Mouse (Mus musculus): ENCODE data around the gene Ly6g6f. TPM values are rescaled to one million over a fixed set of nuclear protein-coding genes. Genes with fewer than 3 reads are reported as not detected.

Gene Ly6g6f
- total and polyA plus RNA-seq, 3 experiments, result 0.88 to 3.0 TPM; not detected in 1

DNA sequence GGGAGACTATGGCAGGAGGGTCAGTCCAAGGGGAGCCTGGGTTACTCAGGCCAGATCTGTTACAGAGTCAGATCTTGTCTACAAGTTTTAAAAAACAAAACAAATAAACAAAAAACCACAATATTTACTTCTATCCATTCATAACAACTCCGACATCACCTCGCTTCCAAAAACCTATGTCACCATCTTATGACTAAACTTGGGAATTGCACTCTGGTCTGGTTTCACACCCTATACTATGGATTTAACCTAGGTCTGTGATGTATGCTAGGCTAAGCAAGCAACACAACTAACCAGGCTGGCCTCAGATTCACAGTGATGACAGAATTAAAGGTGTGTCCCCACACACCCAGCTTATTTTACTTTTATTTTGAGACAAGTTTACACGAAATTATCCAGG is 21.1 kb upstream of the Ly6g6f start (continued):
- peak; percentile 51 for TF ChIP-seq RAD21 (IDR thresholded peaks at IDR 0.05; ENCODE audit: low read depth, low read length)
- TF ChIP-seq USF1 (IDR thresholded peaks at IDR 0.05; ENCODE audit: low read depth, low read length), result no peak

DNA sequence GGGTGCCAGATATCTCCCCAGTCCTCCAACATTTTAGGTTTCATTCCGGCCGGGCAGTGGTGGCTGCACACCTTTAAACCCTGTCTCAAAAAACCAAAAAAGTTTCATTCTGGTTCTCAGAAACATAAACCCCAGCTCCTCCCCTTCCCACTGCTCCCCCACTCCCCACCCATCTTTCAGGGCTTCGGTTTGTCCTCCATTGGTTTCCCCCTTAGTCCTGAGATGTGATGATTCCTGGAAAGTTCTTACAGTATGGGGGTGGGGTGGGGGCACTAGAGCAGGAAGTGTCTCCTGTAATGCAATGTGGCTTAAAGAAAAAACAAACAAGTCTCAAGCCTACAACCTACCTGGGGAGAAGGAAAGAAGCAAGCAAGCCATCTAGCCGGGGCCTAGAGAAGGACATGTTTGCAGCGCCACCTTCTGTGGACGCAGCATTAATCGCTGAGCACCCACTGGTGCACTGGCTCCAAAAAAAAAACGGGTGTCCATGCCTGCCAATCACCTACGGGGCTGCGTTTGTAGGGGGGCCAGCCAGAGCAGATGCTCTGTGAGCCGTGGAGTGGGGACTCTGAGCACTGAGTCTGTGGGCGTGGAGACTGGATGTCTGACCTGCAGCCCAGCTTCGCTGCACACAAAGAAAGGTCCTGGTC is 20.5 kb upstream of the Ly6g6f start:
- DNase-seq (ENCODE audit: low read depth, low spot score), result peak; percentile 83
- H3K79me2 ChIP-seq (ENCODE audit: control insufficient read depth, insufficient read depth, low read length, poor library complexity), result no peaks in the 10 kb centered on the region
- peaks cover 0 to 31% of the 10 kb centered on the region in 2 experiments; a peak in 2 of 4 replicates for H3K36me3 ChIP-seq (ENCODE audit: control insufficient read depth in 1 of 2, insufficient read depth in 2 of 2, low read length in 2 of 2)
- peak overlapping the region; percentile 22 for H3K4me3 ChIP-seq (ENCODE audit: control insufficient read depth in 1 of 2, insufficient read depth in 1 of 2, low read depth in 2 of 2, low read length in 2 of 2)
- H3K27ac ChIP-seq (ENCODE audit: control insufficient read depth, low read depth, low read length), result peak overlapping the region; percentile 96
- H3K4me1 ChIP-seq (ENCODE audit: control insufficient read depth in 1 of 2, insufficient read depth in 2 of 2, low read length in 2 of 2), result peaks cover 22 to 36% of the 10 kb centered on the region in 2 experiments
- H3K27me3 ChIP-seq (ENCODE audit: control insufficient read depth in 1 of 2, insufficient read depth in 2 of 2, low read length in 2 of 2), result no peaks in the 10 kb centered on the region
- peak overlapping the region; percentile 64 for H3K9ac ChIP-seq (ENCODE audit: control insufficient read depth, low read depth, low read length, poor library complexity, severe bottlenecking)
- peak; percentile 52; the same call in 1 of the 2 replicates for TF ChIP-seq HCFC1 (IDR thresholded peaks at IDR 0.05; ENCODE audit: low read depth, low read length)
- peak; percentile 56 to 92 (median 82) for TF ChIP-seq CTCF (IDR thresholded peaks at IDR 0.05 in 2 of 3, conservative IDR thresholded peaks at IDR 0.05 in 1 of 3; ENCODE audit: control insufficient read depth in 1 of 3, insufficient read depth in 1 of 3, low read depth in 2 of 3, low read length in 3 of 3, poor library complexity in 1 of 3, severe bottlenecking in 1 of 3)
- TF ChIP-seq USF2 (IDR thresholded peaks at IDR 0.05; ENCODE audit: borderline replicate concordance in 1 of 2, insufficient read depth in 1 of 2, low read depth in 1 of 2, low read length in 2 of 2), result no peak
- peak in 1 of 2 experiments; percentile 40; a peak in 1 of 4 replicates for TF ChIP-seq POLR2A (IDR thresholded peaks at IDR 0.05; ENCODE audit: control insufficient read depth in 1 of 2, insufficient read depth in 1 of 2, low read depth in 1 of 2, low read length in 2 of 2, poor library complexity in 1 of 2)
- no peak for TF ChIP-seq ELF1 (IDR thresholded peaks at IDR 0.05; ENCODE audit: low read depth, low read length)
- no peak for TF ChIP-seq TAL1 (IDR thresholded peaks at IDR 0.05; ENCODE audit: low read length)
- TF ChIP-seq ZMIZ1 (IDR thresholded peaks at IDR 0.05; ENCODE audit: low read depth, low read length), result no peak
- TF ChIP-seq MYC (IDR thresholded peaks at IDR 0.05; ENCODE audit: low read depth, low read length), result 0 out of 2 replicates have a peak, but pooled peaks have one; percentile 33
- TF ChIP-seq TBP (IDR thresholded peaks at IDR 0.05; ENCODE audit: low read depth, low read length), result no peak
- TF ChIP-seq TCF12 (IDR thresholded peaks at IDR 0.05; ENCODE audit: low read depth, low read length), result peak; percentile 12; the same call in 1 of the 2 replicates
- TF ChIP-seq ZNF384 (IDR thresholded peaks at IDR 0.05; ENCODE audit: low read depth, low read length), result peak; percentile 93
- TF ChIP-seq ZC3H11A (IDR thresholded peaks at IDR 0.05; ENCODE audit: low read depth, low read length), result peak; percentile 85
- no peak for TF ChIP-seq MEF2A (IDR thresholded peaks at IDR 0.05; ENCODE audit: extremely low read depth, insufficient replicate concordance, low read depth, low read length, poor library complexity, severe bottlenecking)
- no peak for TF ChIP-seq ZKSCAN1 (IDR thresholded peaks at IDR 0.05; ENCODE audit: low read depth, low read length)
- TF ChIP-seq JUND (IDR thresholded peaks at IDR 0.05; ENCODE audit: low read depth, low read length), result no peak
- peak; percentile 60; the same call in 1 of the 2 replicates for TF ChIP-seq SIN3A (IDR thresholded peaks at IDR 0.05; ENCODE audit: low read length)
- peak; percentile 87 for TF ChIP-seq SMC3 (IDR thresholded peaks at IDR 0.05; ENCODE audit: low read depth, low read length)
- no peak for TF ChIP-seq POLR2AphosphoS5 (IDR thresholded peaks at IDR 0.05; ENCODE audit: borderline replicate concordance, low read depth, low read length)
- no peak for TF ChIP-seq MXI1 (IDR thresholded peaks at IDR 0.05; ENCODE audit: low read depth, low read length)
- no peak for TF ChIP-seq NRF1 (IDR thresholded peaks at IDR 0.05; ENCODE audit: insufficient read depth, low read depth, low read length, poor library complexity, severe bottlenecking)
- no peak for TF ChIP-seq EP300 (IDR thresholded peaks at IDR 0.05; ENCODE audit: low read depth in 1 of 2, low read length in 2 of 2)
- TF ChIP-seq POLR2AphosphoS2 (IDR thresholded peaks at IDR 0.05; ENCODE audit: low read length), result no peak
- TF ChIP-seq RAD21 (IDR thresholded peaks at IDR 0.05; ENCODE audit: low read depth, low read length), result peak; percentile 87
- TF ChIP-seq GATA1 (IDR thresholded peaks at IDR 0.05; ENCODE audit: low read depth, low read length), result no peak
- TF ChIP-seq MAX (IDR thresholded peaks at IDR 0.05; ENCODE audit: low read length), result no peak
- TF ChIP-seq MAZ (IDR thresholded peaks at IDR 0.05; ENCODE audit: low read depth, low read length), result peak; percentile 60; the same call in 1 of the 2 replicates
- no peak for TF ChIP-seq GABPA (IDR thresholded peaks at IDR 0.05; ENCODE audit: low read depth, low read length)
- TF ChIP-seq E2F4 (IDR thresholded peaks at IDR 0.05; ENCODE audit: borderline replicate concordance, low read depth, low read length), result no peak
- TF ChIP-seq ETS1 (IDR thresholded peaks at IDR 0.05; ENCODE audit: low read depth, low read length), result peak; percentile 32; the same call in 1 of the 2 replicates
- H3K9me3 ChIP-seq (replicated peaks; ENCODE audit: insufficient read depth, low read length), result no peaks in the 10 kb centered on the region
